Mouse (Mus musculus) kidney, adult 18-20 months (tissue): Measurements from ENCODE around the gene Tha1.

Experiments used
- DNase-seq: peaks from one replicate; pipeline ENCODE4 v3.0.0; 2021

Tha1 gene

DNA sequence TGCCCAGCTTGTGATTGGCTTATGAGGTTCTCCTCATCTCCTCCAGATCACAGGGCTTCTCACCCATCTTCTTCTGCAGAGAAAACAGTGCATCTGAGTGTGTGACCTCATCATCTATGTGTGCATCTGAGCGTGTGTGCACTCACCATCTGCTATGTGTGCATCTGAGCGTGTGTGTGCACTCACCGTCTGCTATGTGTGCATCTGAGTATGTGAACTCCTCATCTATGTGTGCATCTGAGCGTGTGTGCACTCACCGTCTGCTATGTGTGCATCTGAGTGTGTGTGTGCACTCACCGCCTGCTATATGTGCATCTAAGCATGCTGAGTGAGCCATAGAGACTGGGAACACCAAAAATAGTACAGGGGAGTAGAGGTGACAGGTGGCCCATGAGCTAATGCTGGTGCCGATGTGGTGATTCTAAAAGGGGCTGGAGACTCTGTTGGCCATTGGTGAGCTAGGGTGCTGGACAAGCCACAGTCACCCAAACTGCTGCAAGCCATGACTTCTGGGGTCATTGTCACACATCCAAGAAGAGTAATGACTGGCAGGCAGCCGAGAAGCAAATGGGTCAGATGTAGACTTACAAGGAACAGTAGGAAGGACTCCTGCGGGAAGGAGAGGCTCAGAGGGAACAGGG, 7.2 kb upstream of the Tha1 start:
- DNase-seq: no peak

DNA sequence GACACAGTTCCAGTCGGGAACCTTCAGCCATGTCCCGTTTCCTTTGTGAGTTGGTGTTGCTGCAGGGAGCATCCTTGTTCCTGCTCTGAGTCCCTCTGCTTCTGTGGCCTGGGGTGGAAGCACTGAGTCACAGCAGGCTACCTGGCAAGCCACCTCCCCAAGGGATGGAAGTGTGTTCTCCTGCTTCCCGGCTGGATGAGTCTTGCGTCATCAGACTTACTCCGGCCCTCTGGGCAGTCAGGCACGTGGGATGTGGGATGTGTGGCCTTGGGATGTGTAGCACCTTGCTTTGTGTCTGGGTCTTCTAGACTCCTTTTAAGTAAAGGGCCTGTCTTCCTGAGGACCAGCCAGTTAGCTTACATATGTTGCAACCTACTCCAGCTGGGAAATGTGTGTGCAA, 6.4 kb upstream of the Tha1 start:
- DNase-seq: no peak

DNA sequence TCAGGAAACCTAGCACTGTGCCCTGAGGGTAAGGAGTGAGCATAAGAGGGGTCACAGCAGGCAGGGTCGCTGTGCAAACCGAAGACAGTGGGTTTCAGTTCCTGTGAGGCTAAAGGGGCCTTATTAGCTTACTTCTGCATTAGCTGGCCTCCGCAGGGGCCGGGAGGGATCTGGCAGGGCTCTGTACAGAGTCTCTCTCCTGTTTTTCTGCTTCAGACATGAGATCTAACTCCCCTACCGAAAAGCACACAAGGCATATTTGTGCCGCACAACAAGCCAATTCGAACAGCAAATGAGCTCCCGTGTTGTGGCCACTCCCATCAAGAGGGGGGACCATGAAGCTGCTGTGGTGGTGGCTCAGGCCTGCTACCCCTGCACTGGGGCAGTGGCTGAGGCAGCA, 5.6 kb upstream of the Tha1 start:
- no peak for DNase-seq

DNA sequence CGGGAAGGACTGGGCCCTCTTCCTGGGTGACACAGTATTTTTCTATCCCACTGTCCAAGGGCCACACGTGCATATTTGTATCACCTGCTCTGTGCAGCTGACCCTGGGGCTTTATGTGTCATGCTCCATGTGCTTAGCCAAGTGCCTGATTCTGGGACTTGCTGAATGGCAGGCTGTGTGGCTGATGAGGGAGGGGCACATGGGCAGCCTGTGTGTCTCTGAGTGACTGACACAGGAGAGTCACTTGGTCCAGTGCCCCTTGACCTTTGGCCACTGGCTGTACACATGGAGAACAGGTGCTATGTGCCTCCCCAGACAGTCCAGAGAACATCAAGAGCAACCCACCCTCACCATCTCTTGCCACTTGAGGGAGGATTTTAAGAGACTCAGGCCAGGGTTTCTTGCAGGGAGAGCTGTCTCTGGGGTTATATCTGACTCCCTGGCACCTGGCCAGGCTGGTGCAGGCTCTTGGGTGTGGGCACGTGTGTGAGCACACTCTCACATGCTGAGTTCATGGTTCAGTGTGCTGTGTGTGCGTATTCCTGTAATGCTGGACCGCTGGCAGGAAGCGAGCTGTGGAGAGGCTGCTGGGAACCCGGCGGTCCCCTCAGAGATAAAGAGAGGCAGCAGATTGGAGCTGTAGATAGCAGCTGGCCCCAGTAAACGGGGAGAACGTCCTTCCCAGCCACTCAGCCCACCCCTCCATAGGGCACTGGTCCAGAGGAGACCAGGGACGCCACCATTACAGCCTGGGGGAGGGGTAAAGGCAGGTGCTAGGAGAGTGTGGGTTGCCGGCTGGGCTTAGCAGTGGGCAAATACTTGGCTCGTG, 4.8 kb upstream of the Tha1 start:
- peak; percentile 40 for DNase-seq

DNA sequence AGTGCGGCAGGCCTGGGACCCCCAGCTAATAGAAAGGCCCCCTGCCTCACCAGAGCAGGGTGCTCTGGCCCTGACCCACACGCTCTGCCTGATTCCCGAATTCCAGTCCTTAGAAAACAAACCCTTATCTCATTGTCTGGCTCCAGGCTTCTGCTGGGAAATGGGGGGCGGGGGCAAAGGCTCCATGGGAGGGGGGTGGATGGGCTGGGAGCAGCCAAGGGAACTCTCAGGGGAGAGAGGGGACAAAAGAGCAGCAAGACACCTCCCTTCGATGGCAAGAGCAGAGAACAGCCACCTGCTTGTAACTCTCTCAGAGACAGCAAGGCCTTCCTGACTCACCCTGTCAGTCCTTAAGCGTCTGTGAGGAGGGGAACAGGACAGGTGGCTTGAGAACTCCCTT, 2.4 kb upstream of the Tha1 start:
- DNase-seq: no peak

DNA sequence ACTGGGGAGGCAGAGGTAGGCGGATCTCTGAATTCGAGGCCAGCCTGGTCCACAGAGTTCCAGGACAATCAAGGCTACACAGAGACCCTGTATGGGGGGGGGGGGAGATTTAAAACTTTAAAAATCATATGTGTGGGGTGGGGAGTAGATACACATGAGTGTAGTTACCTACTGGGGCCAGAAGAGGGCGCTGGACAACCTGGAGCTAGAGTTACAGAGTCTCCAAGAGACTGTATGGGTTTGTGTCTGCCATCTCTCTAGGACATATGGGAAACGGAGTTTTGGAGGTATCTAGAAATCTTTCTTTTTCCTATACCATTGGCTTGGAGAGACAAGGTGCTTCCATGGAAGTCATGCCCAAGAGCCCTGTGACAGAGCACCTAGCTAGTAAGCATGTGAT, 1.1 kb upstream of the Tha1 start:
- no peak for DNase-seq

DNA sequence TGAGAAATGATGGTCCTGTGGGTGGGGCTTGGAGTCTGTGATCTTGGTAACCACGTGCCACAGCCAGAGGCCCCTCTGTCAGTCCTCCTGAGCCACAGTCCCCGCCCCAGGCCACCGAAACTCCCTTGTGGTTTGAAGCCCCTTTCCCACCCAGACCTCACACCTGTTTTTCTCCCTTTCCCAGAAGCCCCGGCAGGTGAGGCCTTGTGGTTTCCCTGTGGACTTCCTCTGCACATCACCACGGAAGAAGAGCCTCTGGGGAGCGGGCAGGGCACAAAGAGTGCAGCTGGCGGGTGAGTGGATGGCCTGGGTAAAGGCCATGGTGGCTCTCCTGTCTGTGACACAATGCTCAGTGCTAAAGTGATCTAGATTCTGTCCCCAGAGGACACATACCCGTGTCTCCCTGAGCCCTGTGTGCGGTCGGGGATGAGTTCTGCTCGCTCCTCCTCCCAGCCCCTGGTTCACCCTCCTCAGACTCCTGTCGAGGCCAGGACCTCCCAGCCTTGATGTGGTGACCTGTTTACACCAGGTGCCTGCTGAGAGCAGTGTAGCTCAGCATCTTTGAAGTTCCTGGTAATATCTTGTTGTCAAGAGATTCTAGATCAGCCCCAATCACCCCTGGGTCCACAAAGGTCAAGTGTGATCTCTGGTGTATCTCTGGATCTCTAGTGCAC, 1.2 kb downstream of the Tha1 start:
- DNase-seq: no peak

DNA sequence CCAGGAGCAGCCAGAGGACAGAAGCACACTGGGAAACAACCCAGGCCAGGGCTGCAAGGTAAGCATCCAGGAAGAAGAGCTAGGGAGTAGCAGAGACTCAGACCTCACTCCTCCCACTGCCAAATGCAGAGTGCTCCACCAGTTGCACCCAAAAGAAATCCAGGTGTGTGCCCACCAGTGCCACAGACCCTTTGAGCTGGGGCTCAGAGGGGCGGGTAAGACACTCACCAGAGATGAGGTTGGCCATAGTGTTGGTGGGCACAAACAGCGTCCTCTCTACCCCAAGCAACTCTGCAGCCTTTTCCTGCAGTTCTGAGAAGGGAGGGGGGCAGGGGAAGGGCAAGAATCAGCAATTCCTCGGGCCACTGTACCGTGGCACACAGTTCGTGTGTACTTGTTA, 1.9 kb downstream of the Tha1 start:
- no peak for DNase-seq

DNA sequence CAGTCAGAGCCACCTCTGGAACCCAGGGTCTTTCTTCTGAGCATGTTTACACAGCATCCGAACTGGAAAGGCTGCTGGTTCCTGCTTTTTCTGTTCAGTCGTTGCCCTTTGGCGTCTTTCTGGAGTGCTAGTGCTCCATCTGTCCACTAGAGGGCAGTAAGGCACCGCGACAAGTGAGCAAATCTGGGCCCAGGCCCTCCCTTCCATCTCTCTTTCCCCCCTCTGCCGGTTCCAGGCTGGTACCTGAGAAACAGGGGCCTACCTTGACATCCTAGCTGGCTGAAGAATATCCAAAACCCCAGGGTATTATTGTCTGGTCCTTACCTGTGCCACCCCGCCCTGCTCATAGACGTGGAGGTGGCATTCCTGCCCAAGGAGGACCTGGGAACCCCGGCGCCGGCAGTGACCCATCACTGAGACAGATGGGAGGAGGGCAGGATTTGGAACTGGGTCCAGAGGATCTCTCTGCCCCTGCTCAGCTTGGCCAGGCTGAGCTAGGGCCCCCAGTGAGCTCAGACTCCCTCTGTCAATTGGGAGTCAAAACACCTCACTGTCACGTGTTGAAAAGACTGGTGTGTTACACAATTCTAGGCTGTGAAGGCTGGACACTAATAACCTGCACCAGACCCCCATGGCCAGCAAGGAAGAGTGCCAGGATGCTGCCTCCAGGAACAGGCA, 2.5 kb downstream of the Tha1 start:
- peak; percentile 74 for DNase-seq

DNA sequence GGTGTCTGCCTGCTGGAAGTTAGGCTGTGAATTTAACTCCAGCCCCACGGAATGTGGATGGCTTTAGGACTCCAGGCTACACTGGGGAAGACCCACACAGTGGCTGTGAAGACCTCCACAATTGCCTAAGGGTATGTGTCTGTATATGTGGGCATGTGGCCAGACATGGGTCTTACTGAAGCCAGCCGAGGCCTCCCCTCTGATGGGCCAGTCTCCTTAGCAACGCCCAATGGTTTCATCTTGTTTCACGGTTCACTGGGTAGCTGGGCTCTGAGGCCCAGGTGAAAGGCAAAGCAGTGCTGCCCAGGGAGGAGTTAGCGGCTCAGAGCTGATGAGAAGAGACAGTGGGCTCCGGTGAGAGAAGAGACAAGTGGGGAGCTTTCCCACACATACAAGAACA, 7.3 kb downstream of the Tha1 start:
- peak; percentile 47 for DNase-seq

DNA sequence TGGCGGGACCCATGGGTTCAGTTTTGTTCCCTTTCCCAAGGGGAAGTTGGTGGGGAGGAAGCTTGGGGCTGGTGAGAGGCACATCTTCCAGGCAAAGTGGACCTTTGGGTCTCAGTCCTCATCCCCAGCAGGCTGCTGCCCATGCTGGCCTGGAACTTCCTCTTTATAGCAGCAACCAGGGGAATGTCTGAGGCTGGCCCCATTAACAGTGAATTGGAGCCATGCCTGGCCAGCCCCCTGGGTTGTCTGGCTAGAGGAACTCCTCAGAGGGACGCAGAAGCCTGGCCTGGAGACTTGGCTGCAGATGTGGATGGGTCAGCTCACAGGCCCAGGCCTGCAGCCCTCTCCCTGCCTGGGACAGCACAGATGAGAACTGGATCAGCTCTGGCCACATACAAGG, 8.5 kb downstream of the Tha1 start:
- no peak for DNase-seq

DNA sequence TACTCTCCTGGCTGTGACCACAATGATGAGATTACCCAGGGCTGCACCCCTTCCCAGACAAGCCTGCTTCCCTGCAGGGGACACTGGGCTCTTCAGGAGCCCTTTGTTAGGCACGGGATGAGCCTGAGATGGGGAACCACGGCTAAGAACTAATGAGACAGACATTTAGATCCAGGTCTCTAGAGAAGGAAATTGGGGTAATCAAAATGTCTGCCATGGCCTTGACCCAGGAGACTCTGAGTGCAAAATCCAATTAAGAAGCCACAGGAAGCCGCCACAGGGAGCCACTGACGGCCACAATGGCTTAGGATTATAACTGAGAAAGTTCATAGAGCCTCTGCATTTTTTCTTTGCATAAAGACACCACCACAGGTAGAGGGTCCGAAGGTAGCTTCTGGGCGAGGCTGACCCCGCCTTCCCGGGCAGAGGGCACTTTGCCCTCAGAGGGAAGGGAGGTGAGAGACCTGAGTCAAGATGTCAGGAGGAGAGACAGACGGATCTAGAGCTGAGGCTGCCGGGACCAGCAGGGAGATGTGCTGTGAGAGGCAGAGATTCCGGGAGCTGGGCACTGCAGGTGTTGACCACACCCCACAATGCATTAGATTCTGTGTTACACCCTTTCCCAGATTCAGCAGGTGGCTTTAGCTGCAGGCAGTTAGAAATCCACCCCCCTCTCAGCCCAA, 10.0 kb downstream of the Tha1 start:
- peak; percentile 60 for DNase-seq

DNA sequence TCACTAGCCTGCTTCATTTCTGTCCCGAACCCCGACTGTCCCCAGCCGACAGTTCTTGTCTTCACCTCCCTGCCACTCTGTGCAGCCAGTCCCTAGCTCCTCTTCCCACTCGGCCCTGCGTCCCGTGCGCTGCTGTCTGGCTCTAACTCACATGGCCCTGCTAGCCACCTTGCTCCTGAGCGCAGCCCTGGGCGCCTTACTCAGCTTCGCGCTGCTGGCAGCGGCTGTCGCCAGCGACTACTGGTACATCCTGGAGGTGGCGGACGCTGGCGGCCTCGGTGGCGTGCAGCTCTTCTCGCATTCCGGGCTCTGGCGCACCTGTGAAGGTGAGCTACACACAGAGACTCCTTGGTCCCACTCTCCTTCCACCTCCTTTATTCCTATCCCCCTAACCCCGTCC, 12.7 kb downstream of the Tha1 start, which contains the start of gene Tmem235:
Tmem235 (plus strand) TSS at position 152 of the 400 bp plus-strand sequence.
- DNase-seq: no peak

DNA sequence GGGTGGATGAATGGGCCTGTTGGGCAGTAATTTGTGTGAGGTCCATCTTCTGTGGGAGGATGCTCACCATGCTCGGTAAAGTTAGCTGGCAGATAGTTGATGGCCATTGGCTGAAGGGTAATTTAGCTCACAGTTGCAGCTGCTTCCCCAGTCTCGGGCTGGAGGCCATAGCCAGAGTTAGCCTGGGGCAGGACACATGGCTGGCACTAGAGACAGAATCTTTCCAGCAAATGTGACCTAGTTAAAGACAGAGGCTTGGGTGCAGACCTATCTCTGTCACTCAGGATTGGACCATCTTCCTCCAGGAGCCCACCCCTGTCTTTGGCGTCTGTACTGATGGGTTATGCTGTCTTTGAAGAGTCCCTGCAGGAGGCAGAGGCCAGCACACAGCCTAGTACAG, 14.9 kb downstream of the Tha1 start:
- DNase-seq: no peak

DNA sequence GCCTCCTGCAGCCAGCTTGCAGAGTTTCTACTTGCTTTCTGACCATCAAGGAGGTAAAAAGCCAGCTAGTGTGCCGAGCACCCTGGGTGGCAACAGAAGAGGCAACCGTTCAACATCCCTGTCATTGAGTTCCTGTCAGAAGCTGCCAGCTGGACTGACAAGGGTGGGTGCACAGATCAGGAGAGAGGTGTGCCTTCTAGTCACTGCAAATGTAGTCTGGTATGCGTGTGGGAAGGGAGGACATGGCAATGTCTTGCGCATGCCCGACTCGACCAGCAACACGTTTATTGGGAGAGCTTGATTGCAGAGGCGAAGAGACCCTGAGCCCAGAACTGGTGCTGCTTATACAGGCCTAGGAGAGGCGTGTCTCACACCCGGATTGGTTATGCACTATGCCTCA, 15.8 kb downstream of the Tha1 start:
- DNase-seq: no peak

DNA sequence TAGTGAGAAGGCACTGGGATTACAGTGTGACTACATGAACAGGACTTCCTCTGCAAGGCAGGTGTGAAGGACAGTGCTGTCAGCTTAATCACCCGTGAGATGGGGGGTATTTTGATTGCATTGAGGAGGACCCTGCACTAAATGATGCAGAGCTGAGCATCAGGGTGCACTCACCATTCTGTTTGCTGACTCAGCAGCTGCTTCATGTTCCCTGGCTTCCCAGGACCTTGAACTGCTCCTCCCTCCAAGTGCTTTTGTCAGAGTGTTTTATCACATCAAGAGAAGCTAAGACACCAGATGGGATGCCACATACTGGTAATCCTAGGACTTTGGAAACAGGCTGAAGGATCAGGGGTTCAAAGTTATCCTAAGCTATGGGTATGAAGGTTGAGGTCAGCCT, 17.3 kb downstream of the Tha1 start:
- no peak for DNase-seq

DNA sequence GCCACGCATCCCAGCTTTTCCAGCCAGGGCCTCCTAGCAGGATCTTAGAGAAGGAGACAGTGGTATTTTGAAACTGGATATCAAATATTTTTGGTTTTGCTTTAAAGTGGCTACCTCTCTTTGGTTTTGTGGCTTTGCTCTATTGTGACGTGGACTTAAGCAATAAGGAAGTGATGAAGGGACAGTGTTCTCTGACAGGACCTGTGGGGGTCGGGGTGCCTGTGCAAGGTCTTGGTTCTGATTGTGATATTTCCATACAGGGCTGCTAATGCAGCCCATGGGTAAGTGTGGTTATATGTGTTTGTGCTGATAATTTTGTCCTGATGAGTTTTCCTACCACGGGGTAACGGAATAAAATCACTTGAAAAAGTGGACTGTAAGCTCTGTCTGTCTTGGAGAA, 17.9 kb downstream of the Tha1 start:
- no peak for DNase-seq

DNA sequence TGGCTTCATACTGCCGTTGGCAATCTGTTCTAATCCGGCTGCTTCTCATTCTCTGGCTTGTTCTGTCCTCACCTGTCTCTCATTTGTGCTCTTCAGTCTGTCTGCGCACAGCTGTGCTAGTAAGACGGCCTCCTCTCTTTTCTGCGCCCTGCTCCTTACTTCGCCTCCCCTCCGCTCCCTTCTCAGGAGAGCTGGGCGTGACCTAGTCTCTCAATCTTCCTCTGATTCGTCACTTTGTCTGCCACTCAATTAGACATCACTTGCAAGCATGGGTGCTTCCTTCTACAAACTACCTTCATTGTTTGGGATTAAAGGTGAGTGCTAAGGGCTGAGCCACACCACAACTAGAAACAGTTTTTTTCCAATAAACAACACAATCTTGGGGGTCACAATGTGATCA, 19.0 kb downstream of the Tha1 start:
- no peak for DNase-seq

DNA sequence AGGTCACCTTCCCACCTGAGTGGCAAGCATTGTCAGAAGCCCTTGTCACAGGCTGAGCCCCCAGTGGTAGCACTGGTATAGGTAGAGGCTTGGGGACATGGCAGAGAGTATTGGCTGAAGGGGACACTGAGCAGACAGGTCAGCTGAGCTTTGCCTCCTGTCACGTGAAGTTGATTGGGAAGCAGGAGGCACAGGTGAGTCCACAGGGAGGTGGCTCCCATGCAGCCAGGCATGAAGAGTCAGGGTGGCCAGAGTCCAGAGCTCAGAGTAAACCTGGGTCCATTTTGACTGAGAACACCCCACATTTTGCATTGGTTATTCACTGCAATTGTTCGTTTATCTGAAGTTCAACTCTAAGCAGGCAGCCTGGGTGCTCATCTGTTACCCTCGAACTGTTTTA, 20.4 kb downstream of the Tha1 start:
- DNase-seq: no peak

DNA sequence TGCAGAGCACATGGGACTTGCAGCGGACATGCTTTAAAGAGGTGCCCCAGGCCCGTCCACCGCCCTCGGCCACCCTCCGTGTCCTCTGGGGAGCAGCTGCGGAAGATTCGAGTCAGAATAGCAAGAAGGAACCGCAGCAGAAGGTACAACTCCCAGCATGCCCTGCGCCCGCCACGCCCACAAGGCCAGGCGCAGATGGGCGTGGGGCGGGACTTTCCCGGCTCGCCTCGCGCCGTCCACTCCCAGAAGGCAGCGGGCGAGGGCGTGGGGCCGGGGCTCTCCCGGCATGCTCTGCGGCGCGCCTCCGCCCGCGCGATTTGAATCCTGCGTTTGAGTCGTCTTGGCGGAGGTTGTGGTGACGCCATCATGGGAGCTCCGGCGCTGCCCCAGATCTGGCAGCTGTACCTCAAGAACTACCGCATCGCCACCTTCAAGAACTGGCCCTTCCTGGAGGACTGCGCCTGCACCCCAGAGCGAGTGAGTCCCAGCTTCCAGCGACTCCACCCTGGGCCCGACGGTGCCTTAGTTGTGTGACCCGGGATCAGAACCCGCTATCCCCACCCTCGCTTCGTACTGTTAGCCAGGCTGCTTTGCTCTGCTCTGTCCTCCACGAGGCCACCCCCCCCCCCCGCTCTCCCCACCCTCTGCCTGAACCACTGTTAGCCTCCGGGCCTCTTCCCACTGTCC, 24.2 kb downstream of the Tha1 start, which contains the start of gene Birc5:
Birc5 (plus strand) TSS at position 267 of the 687 bp plus-strand sequence.
- DNase-seq: peak; percentile 97

DNA sequence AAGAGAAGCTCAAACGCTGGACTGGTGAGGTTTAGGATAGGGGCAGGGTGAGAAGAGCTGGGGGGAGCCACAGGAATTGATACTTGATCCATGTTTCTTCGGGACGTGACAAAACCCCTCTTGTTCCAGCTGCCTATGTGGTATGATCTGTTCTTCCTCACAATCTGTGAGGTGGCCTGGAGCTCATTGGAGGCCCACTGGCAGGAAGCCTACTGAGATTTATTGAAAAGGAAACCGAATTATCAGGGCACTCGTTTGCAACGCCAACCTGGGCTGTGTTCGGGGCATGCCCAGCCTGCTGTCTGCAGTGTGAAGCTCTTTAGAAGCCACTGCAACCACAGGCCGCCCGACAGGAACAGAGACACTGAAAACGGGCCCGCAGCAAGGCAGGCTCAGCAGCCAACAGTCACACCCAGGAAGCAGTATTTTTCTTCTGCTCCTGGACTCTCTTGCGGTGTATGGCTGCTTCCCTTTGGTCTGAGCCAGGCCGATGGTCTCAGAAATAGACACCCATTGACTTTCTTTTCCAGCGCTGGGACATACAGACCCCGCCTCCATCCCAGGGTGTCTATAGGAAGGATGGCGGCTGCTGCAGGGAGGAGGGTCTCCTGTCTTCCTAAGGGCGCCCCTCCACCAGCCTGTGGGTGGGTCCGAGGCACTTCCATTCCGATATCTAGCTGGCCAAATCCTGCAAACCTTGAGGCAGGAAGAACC, 24.9 kb downstream of the Tha1 start:
- no peak for DNase-seq
